Mouse (Mus musculus) ovary, adult 18-20 months (tissue): ENCODE measurements around the gene Six5.

Experiments used
- DNase-seq: peaks from one replicate; pipeline ENCODE4 v3.0.0; 2022; ENCODE audit warnings: low spot score, mixed read lengths

Gene Six5

DNA sequence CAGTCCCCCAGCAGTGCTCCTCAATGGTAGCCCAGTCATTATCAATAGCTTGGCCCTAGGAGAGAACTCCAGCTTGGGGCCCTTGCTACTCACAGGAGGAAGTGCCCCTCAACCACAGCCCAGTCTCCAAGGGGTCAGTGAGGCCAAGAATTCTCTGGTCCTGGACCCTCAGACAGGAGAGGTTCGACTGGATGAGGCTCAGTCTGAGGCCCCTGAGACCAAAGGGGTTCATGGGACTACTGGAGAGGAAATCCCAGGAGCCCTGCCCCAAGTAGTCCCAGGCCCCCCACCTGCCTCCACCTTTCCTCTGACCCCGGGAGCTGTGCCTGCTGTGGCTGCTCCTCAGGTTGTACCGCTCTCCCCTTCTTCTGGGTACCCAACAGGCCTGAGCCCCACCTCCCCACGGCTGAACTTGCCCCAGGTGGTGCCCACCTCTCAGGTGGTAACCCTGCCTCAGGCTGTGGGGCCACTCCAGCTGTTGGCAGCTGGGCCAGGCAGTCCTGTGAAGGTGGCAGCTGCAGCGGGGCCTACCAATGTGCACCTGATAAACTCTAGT, 2.1 kb downstream of the Six5 start:
- DNase-seq = no peak

DNA sequence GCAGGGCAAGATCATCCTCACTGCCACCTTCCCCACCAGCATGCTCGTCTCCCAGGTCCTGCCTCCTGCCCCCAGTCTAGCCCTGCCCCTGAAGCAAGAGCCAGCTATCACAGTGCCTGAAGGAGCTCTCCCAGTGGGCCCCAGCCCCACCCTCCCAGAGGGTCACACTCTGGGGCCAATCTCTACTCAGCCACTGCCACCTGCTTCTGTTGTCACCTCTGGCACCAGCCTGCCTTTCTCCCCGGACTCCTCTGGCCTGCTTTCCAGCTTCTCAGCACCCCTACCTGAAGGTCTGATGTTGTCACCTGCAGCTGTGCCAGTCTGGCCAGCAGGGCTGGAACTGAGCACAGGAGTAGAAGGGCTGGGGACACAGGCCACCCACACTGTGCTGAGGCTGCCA, 2.8 kb downstream of the Six5 start:
- DNase-seq = no peak

DNA sequence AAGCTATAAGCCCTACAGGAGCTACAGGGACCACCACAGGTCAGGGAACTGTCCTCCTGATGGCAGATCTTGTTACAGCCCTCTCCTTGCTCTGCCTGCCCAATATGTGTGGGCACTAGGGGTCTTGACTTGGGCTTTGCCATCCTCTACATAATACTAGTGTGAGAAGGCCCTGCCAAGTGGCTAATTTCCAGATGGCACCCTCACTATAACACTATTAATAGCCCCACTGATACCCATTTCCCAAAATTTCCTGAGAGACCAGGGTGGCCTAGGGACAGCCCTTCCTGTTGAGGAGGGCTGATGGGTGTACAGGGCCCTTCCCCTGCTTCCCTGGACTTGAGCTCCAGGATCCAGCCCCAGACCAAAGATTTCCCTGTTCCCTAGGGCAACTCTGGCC, 3.5 kb downstream of the Six5 start:
- no peak for DNase-seq

- DNase-seq = no peak
Measured at GRCm38 (mm10) chr7:19098811-19099210, 4.4 kb downstream of the Six5 start.

DNA sequence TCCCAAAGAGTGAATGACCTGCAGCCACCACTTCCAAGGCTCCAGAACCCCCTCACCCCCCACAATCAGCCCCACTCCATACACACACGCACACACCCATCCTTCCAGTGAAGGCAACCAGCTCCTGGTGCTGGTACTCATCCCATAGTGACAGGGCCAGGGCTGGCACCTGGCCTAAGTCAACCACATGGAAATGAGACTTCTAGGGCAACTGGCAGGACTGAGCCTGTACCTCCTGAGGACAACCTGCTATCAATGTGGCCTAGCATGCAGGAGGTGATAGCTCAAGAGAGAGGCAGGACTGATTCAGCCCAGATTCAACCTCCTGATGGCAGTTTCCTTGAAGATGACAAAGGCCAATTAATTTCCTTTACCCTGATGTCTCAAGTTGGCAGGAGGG, 5.9 kb downstream of the Six5 start:
- DNase-seq = no peak

- no peak for DNase-seq
Measured at GRCm38 (mm10) chr7:19103741-19104140, 9.3 kb downstream of the Six5 start.

- DNase-seq = no peak
Measured at GRCm38 (mm10) chr7:19104486-19104885, 10.1 kb downstream of the Six5 start.

GRCm38 (mm10) chr7:19107436-19107835, 13.0 kb downstream of the Six5 start:
- DNase-seq = no peak

GRCm38 (mm10) chr7:19109565-19109964, 15.2 kb downstream of the Six5 start:
- DNase-seq = no peak

GRCm38 (mm10) chr7:19118028-19118771, 23.8 kb downstream of the Six5 start, which contains the start of gene Gm4969:
Gene Gm4969 (minus strand): TSS chr7:19118368.
- DNase-seq = peak; percentile 41

DNA sequence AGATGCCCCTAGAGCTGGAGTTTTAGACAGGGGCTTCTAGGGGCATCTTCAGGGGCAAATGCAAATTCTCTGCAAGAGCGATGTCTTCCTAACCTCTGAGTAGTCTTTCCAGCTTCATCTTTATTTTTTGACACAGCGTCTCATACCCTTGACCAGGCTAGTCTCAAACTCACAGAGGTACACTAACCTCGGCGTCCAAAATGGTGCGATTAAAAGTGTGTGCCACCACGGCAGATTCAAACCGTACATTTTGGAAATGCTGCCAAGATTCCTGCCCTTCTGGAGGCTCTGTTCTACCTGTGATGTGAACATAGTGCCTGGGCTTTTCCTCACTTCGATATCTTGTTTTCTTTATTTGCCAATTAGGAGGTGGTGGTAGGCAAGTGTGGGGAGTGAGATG, 24.7 kb downstream of the Six5 start:
- no peak for DNase-seq

DNA sequence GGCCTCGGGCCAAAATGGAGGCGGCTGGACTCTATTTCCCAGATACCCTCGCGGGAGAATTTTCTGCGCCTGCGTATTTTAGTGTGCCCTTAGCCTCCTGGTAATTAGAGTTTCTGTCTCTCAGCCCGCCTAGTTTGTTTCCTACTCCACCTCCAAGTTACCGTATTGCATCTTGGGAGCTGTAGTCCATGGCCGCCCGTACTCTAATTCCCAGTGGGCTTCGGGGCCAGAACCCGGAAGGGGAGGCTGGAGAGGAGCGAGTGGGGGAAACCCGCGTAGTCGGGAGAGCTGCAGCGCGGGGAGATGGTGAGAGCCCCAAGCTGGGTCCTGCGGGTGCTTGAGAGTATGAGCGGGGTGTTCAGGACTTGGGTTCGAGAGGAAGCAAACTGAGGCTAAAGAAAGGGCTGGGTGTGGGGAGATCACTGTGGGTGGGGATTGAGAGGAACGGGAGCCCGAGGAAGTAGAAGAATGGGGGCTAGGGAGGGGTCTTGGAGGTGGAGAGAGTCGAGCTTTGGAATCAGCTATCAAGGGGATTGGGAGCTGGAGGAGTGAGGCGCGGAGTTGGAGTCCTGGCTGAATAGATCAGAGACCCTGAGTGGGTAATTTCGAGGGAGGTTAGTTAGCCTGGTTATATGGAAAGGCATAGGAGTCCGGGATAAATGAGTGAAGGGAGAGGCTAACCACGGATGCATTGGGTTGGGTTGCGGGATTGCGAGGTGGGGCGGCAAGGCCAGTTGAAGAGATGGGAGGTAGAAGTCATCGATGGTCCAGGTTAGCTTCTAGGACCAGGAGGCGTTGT, 25.4 kb downstream of the Six5 start, which contains the start of gene Fbxo46:
Fbxo46 (plus strand) TSS at position 229 of the 799 bp plus-strand sequence.
- DNase-seq = peak; percentile 93

DNA sequence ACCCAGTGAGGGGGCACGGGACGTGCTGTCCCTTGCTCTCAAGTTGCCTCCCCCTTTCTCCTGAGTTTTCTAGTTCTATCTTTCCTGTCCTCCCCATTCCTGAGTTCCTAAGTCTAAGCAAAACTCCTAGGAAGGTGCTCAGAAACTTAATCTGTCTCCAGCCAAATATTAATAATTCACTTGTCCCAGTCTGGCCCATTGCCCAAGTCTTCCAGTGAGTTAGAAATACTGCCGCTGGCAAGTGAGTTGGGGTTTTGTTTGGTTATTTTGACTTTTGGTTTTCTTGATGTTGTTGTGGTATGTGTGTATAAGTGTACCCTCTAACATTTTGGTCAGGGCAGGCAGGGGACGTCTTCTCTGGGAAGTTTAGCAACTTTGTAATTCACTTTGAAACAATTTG, 27.3 kb downstream of the Six5 start:
- DNase-seq = no peak

GRCm38 (mm10) chr7:19124713-19125112, 30.3 kb downstream of the Six5 start:
- no peak for DNase-seq

DNA sequence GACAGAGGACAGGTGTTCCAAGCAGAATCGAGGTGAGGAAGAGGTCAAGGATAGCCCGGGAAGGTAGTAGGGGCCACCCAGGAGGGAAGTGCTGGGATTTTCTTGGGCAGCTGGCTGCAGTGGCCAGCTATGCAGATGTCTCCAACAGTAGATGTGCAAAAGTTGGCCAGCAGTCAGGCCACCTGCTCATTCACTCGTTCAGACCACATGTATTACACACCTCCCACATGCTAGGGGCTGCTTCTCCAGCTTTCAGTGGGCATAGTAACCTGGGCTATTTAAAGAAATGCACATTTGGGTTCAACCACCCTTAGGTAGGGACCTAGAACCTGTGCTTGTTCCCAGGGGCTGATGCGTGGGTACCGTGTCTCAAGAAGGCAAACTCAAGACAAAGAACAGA, 33.4 kb downstream of the Six5 start:
- DNase-seq = no peak

DNA sequence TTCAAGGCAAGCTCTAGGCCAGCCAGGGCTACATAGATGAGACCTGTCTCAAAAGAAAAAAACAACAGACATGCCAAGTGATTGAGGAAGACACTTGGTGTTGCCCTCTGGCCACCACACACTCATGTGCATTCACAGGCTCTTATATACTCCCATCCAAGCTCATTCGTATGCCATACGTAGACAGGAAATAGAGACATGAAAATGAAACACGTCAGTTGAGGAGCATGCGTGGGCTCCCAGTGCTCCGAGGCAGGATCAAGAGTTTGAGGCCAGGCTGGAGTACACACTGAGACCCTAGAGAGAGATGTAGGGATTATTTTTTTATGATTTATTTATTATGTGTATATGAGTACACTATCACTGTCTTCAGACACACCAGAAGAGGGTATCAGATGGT, 35.0 kb downstream of the Six5 start:
- DNase-seq = no peak

DNA sequence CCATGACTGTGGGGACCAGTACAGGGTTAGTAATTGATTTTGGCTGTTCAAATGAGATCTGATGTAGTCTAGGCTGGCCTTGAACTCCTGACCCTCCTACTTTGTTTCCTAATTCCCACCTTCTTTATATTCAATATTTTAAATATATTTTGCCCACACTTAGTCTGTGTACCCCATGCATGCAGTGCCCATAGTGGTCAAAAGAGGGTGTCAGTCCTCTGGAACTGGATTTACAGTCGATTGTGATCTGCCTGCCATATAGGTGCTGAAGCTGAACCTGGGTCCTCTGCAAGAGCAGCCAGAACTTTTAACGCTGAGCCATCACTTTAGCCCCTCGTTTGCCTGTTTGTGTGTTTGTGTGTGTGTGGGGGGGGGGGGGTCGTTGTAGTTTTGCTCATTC, 36.3 kb downstream of the Six5 start:
- DNase-seq = no peak

GRCm38 (mm10) chr7:19131324-19131848, 37.0 kb downstream of the Six5 start:
- peak; percentile 98 for DNase-seq

GRCm38 (mm10) chr7:19136168-19136567, 41.8 kb downstream of the Six5 start:
- DNase-seq = no peak

DNA sequence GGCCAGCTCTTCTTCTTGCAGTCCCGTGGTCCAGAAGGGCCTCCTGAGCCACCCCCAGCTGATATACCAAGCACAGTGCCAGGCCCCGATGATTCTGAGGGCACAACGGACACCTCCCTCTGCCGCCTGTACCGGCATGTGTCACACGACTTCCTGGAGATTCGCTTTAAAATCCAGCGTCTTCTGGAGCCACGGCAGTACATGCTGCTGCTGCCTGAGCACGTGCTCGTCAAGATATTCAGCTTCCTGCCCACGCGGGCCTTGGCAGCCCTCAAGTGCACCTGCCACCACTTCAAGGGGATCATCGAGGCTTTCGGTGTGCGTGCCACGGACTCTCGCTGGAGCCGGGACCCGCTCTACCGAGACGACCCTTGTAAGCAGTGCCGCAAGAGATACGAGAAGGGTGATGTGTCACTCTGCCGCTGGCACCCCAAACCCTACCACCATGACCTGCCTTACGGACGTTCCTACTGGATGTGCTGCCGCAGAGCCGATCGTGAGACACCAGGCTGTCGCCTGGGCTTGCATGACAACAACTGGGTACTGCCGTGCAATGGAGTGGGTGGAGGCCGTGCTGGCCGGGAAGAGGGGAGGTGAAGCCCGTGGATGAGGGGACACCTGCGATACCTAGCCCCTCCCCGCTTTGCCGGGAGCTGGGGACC, 42.4 kb downstream of the Six5 start:
- no peak for DNase-seq

DNA sequence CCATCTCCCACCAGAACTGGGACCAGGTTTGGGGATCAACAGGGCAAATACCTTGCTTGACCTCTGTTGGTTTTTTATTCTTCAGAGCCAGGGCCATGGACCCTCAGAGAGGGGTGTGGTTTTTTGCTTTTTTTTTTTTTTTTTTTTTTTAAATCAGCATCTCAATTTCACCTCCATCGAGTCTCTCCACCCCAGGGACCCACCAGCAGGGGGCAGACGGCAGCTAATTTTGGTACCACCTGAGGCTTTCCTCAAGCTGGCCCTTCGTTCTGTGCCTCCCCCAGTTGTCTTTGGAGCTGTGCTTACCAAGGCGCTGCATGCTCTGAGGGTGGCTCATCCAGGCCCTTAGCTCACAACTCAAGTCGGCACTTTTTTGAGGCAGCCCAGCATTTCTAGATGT, 43.0 kb downstream of the Six5 start:
- no peak for DNase-seq

- no peak for DNase-seq
Measured at GRCm38 (mm10) chr7:19146793-19147192, 52.4 kb downstream of the Six5 start.
